8 mouse cellular contexts compared by ENCODE assay signal in the genomic region with DNA sequence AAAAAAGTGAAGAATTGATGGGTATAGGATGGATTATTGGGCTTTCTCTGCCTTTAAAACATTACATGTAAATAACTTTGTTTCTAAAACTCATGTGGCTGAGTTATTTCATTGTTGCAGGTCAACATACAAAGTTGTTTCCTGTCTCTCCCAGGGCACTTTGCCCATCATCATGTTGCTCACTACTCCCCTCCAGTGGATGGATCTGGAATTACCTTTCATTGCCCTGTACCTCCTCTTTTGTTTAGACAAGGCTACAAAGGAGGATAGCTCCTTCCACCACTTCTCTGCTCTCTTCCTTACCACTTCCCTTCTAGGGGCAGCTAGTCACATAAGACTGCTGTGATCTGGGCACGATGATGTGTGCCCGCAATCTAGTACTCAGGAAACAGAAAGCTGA. TPM values are rescaled to one million over a fixed set of nuclear protein-coding genes. Genes with fewer than 3 reads are reported as not detected.
DNase-seq lines count a peak whose midpoint lies in the region; ATAC-seq lines count a peak whose summit lies in the region.

No protein-coding gene starts in this region.

- H3K9ac ChIP-seq in forebrain, embryonic 16.5 days (replicated peaks; ENCODE audit: low read depth, low read length) = no peak overlapping the region

- peak overlapping the region; percentile 62 for H3K27ac ChIP-seq in forebrain, embryonic 10.5 days
- no peak overlapping the region for H3K27ac ChIP-seq in forebrain, embryonic 16.5 days (ENCODE audit: low read length)

- DNase-seq in forebrain, embryonic 10.5 days (ENCODE audit: extremely low spot score, low spot score) = peak; percentile 68
- DNase-seq in MEL-GATA-1-ER (ENCODE audit: extremely low read depth, low read depth) = peak; percentile 62
- peak; percentile 66 for DNase-seq in cerebellum, adult 11-12 months
- peak; percentile 53 to 64 for DNase-seq in gastrocnemius, adult 8-10 months (ENCODE audit: low spot score in 2 of 2)
- DNase-seq in large intestine, adult 2 months (ENCODE audit: low read depth, low spot score) = peak; percentile 75
- DNase-seq in lung, postnatal 10 days = peak; percentile 89
- DNase-seq in spleen, adult 12 weeks (ENCODE audit: low spot score) = peak; percentile 62

- WGBS in forebrain, embryonic 10.5 days = 49% methylated on average over 2 of the region's 2 CpGs
- 58% methylated on average over 2 of the region's 2 CpGs for WGBS in forebrain, embryonic 16.5 days
- 44% methylated on average over 2 of the region's 2 CpGs for WGBS in large intestine, adult 2 months

- H3K27me3 ChIP-seq in forebrain, embryonic 10.5 days (ENCODE audit: poor library complexity, severe bottlenecking) = peaks cover 11% of the 10 kb centered on the region; the same call in 1 of the 2 replicates
- no peaks in the 10 kb centered on the region for H3K27me3 ChIP-seq in forebrain, embryonic 16.5 days (replicated peaks; ENCODE audit: control insufficient read depth, insufficient read depth, low read length)

- H3K9me3 ChIP-seq in forebrain, embryonic 10.5 days = no peaks in the 10 kb centered on the region
- no peaks in the 10 kb centered on the region for H3K9me3 ChIP-seq in forebrain, embryonic 16.5 days (ENCODE audit: control insufficient read depth, low read length)

- no peak for ATAC-seq in forebrain, embryonic 16.5 days

- no peak overlapping the region for H3K4me3 ChIP-seq in forebrain, embryonic 10.5 days
- H3K4me3 ChIP-seq in forebrain, embryonic 16.5 days (replicated peaks; ENCODE audit: low read length) = no peak overlapping the region

- H3K4me1 ChIP-seq in forebrain, embryonic 10.5 days = peaks cover 24% of the 10 kb centered on the region
- peaks cover 24% of the 10 kb centered on the region for H3K4me1 ChIP-seq in forebrain, embryonic 16.5 days (replicated peaks; ENCODE audit: control insufficient read depth, insufficient read depth, low read length)

- H3K36me3 ChIP-seq in forebrain, embryonic 10.5 days (replicated peaks) = no peaks in the 10 kb centered on the region
- no peaks in the 10 kb centered on the region for H3K36me3 ChIP-seq in forebrain, embryonic 16.5 days (ENCODE audit: control insufficient read depth, insufficient read depth)

- no peak overlapping the region for H3K4me2 ChIP-seq in forebrain, embryonic 16.5 days (ENCODE audit: low read length)

RNA-seq across cellular contexts. Expression of a gene that starts 7.7 kb away (rescaled TPM):
- polyA plus RNA-seq in forebrain, embryonic 10.5 days (2016; fragmentation: Nextera tagmentation; extraction: Ambion mirVana) = 6.8 and 7.4 TPM in 2 replicates
- polyA plus RNA-seq in forebrain, embryonic 16.5 days (2015; fragmentation: Nextera tagmentation; extraction: Ambion mirVana) = 3.3 and 4.4 TPM in 2 replicates
- under 1 TPM in 2 of 4 experiments, not detected in 2; 0.10 to 0.31 TPM for total RNA-seq in gastrocnemius, adult 8-10 months (2022)
- polyA plus RNA-seq in large intestine, adult 2 months (2012; rRNA removed) = 10.8 and 12.1 TPM in 2 replicates
